ENCODE assay signal across 13 mouse cellular contexts in genomic region chr10:94508863-94509262, GRCm38 (mm10).
"Had no signal": no experiment of that assay in that cellular context is flagged by ENCODE, and none has a peak within 500 bp of the region (broad histone marks: within the 10 kb centered on the region; RNA-seq: fewer than 3 reads in every experiment).

No protein-coding gene starts in this region.

- ATAC-seq: intestine, embryonic 16.5 days; liver, postnatal 0 days; midbrain, embryonic 15.5 days had no signal

- DNase-seq: kidney, adult 18-20 months; kidney, adult 9 months; kidney, postnatal 14 days; kidney, postnatal 4 days; left cerebral cortex, postnatal 4 days; liver, postnatal 0 days; lung, embryonic 14.5 days; right cerebral cortex, adult 18-20 months; right cerebral cortex, postnatal 14 days; spleen, adult 18-20 months; thymus, postnatal 25 days had no signal
